Mouse (Mus musculus): ENCODE data around the gene Scaf1.

Gene Scaf1

GRCm38 (mm10) chr7:44983944-44984832, 32.0 kb downstream of the Scaf1 start:
- DNase-seq: no peak

GRCm38 (mm10) chr7:44983085-44983484, 33.1 kb downstream of the Scaf1 start:
- peak; percentile 84 for DNase-seq

DNA sequence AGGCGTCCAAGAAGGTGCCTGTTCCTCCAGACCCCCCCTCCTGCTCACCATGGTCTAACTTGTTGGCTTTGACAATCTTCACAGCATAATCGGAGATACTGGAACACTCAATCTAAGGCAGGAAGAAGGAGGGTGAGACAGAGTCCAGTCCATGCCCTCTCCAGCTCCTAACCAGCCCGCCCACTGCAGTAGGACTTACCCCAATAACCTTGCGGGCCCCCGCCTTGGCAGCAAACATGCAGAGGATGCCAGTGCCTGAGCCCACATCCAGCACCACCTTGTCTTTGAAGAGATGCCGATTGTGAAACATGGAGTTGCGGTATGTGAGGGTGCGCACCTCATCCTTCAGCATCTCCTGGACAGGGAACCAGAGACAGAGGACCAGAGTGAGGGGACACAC, 34.6 kb downstream of the Scaf1 start:
- DNase-seq: no peak

GRCm38 (mm10) chr7:44978300-44978699, 37.9 kb downstream of the Scaf1 start:
- no peak for DNase-seq

- DNase-seq: no peak
Measured at GRCm38 (mm10) chr7:44975117-44975419, 41.1 kb downstream of the Scaf1 start.

DNA sequence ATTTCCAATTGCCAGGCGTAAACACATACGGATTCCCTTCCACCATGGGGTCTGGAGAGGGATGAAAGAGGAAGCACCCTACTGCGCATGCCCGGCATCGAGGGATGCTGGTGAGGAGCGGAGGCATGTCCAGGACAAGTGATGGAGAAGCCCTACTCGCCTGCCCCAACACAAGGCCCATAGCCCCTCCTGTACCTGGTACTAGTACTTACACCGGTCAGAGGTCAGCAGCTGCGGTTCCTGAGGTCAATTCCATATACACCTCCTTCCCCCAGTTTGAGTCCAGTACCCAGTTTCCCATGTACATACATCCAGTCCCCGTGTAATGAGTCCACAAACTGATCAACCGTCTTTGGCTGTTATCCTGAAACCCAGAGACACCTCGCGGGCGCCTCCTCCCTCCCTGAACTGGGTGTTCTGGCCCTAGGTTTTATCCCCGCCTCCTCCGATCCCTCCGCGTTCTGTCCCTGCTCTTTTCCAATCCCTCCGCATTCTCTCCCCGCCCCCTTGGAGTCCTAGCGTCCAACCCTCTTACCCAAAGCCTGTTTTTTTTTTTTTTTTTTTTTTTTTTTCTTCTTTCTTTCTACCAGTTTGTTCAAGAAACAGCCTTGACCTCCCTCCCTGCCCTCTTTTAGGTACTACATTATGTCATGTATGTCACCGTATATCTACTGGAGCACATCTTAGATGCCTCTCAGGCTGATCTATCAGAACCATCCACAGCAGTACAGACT, 41.6 kb downstream of the Scaf1 start, which contains the start of gene Cpt1c:
TSS of gene Cpt1c (minus strand) at position 469 of the 734 bp plus-strand sequence.
- DNase-seq: peak; percentile 94

DNA sequence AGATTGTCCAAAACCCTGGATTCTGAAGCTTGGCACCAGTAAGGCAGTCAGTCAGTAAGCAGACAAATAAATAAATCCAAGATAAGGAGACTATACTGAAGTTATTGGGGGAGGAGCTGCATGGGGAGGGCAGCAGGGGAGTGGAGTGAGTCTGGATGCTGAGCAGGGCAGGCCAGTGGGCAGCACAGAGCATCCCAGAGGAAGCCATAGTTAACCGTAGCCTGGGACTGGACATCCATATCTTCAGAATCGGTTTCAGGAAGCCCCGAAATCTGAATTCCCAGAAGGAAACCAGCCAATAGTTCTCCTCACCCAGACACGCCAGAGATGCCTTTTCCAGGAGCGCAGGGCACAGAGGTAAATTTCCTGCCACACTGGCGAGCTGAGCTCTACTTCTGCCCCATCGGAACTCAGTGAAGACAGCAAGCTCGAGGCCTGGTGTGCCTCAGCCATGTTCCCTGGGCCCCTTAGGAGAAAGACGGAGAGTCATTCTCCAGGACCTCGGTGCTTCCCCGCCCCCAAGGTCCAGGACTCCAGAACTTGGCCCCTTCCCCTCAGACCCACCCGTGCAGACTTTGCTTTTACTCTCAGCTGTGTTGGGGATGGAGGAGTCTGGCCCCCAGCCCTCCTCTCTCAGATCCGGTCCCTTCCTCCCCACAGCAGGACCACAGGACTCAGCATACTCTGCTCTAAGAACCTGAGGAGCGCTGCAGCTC, 42.6 kb downstream of the Scaf1 start:
- no peak for DNase-seq

- DNase-seq: no peak
Measured at GRCm38 (mm10) chr7:44971142-44971541, 45.0 kb downstream of the Scaf1 start.

DNA sequence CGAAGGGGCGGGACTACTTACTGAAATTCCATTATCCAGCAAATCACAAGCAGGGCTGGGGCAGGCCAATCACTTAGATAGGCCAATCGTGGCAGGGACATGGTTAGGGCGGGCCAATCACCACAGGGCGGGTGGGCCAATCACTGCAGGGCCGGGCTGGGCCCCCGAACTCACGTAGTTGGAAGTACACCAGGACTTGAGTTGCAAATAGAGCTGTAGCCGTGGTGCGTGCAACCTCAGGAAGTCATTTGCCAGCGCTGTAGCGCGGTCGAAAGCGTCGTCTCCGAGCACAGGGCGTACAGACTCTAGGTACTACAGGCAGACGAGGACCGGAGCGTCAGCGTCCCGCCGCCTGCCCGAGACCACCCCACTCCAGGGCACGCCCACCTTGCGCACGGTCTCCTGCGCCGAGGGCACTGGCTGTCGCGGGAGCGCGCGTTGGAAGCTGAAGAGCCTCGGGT, 45.9 kb downstream of the Scaf1 start:
- DNase-seq: peak; percentile 93

- DNase-seq: no peak
Measured at GRCm38 (mm10) chr7:44966638-44967037, 49.5 kb downstream of the Scaf1 start.

DNA sequence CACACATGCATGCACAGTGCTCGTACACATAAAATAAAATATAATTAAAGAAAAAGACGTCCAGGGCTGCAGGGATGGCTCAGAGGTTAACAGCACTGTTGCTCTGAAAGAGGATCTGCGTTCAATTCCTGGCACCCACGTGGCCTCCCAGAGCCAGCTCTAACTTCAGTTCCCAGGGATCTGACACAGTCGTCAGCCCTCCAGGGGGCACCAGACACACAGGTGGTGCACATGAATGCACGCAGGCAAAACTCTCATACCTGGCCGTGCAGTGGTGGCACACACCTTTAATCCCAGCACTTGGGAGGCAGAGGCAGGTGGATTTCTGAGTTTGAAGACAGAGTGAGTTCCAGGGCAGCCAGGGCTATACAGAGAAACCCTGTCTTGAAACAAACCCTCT, 50.2 kb downstream of the Scaf1 start:
- no peak for DNase-seq

DNA sequence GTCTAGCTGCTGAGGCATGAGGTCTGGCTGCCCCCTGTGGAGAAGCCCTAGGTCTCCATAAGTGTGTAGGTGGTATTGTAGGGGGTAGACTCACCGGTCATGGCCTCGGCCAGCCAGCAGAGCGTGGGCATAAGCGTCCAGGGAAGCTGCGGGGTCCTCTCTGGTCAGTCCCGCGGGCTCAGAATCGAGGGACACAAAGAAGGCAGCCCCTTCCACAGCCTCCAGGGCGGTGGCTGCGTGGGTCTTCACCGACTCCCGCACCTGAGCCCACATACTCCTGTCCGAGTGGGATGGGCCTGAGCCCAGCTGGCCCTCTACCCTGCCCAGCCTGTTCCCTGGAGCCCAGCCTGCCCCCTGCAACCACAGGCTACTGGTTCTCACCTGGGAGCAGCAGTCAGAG, 51.2 kb downstream of the Scaf1 start:
- DNase-seq: no peak

DNA sequence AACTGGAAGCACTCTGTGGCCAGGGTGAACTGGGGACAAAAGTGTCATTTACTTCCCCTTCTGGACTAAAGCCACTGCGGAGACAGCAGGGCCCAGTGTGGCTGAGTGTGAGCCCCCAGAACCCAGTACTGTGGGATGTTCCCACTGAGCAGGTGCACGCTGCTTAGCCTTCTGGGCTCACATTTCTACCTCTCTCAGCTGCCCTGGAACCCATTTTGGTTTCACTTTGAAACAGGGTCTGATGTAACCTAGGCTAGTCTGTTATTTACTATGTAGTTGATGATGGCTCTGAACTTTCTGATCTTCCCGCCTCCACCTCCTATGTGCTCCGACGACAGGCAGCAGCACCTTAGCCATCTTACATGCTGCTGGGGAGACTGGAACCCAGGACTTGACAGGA, 53.3 kb downstream of the Scaf1 start:
- no peak for DNase-seq

DNA sequence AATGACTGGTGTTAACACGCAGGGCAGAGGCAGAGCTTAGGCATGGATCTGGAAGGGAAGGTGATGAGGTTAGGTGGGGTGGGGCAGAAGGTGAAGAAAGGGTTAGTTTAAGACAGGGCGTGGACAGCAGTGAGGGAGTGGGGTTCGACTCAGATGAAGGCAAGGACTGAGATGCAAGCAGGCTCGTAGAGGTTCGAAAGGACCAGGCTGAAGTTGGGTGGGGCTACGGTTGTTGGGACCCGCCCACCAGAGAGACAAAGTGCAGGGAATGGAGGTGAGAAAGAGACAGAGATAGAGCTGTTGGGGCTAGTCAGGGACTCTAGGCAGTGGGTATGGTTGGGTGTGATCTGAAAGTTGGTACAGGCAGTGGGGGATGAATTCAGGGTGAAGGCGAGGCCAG, 53.8 kb downstream of the Scaf1 start:
- no peak for DNase-seq

DNA sequence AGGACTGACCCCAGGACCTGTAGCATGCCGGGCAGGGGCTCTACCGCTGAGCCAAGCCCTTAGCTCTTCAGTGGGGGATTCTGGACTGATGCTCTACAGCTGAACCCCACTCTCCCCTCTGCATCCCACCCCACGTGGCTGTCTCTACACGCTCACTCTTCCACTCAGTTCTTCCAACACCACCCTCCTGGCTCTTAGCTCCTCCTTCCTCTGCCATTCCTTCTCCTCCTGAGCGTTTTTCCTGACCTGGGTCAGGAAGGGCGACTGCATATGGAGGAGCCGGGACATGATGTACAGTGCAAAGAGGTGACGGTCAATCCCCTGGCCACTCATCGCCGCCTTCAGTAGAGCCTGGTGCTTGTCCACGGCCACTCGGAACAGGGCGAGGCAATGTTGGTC, 55.7 kb downstream of the Scaf1 start:
- DNase-seq: no peak

DNA sequence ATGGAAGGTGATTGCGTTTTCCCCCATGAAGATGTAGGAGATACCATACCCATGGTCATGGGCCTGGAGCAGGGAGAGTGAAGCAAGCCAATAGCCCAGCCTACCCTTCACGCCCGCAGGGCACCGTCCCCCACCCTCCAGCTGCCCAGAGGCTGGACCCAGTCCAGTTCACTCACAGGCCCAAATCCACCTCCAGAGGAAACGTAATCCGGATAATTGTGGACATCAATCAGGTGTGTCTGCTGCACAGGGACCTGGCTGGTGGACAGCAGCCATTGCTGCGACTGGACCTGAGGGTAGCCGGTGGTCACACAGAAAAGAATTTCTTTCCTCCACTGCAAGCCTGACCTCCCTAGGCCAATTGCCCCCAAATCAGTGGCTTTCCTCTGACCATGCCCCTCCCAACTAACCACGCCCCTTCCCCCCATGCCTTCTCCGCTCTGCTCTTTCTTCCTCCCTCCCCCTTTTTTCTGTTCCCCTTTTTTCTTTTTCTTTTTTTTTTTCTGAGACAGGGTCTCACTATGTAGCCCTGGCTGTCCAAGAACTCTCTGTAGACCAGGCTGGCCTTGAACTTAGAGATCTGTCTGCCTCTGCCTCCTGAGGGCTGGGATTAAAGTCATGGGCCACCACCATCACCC, 56.2 kb downstream of the Scaf1 start:
- no peak for DNase-seq

- no peak for DNase-seq
Measured at GRCm38 (mm10) chr7:44959281-44959680, 56.9 kb downstream of the Scaf1 start.

GRCm38 (mm10) chr7:44958208-44958607, 58.0 kb downstream of the Scaf1 start:
- DNase-seq: peak; percentile 65

DNA sequence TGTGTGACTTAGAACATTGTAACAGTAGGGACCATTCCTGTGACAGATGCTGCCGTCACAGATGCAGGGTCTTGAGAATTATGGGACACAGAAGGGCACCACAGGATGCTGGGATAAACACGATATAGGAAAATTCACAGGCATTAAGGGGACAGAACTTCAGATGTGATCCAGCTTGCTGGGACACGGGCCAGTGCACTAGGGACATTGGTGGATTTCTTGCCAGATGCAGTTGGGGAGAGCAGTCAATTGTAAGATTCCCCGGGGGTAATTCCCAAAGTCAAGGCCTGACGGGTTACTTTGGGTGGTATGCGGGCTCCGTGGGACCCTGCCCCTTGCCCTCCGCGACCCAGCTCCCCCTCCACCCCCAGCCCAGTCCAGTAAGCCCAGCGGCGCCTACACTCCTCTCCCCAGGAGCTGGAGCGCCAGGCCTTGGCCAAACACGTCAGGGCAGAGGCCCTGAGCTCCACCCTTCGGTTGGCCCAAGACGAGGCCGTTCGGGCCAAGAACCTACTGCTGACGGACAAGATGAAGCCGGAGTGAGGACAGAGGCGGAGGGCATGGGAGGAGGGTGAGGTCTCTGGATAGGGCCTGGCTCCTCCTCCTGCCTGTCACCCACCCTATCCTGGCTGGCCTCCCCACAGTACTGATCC, 58.9 kb downstream of the Scaf1 start:
- no peak for DNase-seq

DNA sequence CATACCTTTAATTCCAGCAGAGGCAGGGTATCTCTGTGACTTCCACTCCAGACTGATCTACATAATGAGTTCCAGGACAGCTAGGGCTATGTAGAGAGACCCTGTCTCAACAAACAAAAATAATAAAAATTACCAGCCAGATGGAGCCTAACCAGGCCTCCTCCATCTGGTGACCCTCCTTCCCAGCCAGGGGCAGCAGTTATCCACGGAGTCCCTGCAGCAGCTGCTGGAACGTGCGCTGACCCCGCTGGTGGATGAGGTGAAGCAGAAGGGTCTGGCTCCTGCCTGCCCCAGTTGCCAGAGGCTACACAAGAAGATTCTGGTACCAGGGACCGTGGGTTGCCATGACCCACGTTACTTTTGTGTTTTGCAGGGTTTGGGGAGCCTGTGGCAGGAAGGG, 59.9 kb downstream of the Scaf1 start:
- no peak for DNase-seq

DNA sequence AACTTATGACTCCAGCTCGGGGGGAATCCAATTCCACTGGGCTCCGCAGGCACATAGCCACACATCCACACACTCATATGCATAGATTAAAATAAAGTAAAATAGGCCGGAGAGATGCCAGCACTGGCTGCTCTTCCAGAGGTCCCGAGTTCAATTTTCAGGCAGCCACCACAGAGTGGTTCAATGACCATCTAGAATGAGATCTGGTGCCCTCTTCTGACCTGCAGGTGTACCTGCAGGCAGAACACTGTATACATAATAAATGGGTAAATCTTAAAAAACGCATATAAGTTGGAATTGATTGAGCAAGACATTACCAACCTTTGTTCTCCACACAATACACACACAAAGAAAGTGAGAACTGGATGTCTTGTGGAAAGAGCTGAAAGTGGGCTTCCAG, 60.5 kb downstream of the Scaf1 start:
- peak; percentile 43 for DNase-seq

DNA sequence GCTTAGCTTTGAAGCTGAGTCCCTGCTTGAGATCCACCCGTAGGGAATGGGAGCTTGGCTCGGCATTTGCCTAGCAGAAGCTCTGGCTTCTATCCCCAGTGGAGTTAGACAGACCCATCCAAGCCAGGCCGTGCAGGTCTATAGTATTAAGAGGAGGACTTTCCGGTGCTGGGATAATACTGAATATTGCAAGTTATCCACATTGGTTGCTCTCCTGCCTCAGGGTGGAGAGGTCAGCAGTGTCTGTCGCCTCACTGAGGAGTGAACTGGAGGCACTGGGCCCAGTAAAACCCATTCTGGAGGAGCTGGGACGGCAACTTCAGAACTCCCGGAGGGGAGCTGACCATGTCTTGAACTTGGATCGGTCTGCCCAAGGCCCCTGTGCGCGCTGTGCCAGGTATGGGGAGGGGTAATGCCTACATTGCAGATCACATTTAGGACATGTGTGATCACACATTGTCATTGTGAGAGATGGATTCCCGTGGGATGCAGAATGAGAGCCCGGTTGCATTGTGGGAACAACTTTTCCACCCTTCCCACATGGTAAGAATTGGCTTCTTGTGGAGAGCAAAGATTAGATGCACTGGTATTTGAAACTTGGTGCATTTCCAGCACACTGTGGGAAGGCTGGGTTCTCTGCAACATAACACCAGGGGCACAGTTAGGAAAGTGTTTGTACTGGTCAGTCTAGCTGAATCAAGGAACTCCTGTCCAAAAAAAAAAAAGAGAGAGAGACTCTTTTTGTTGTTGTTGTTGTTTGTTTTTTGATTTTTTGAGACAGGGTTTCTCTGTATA, 61.9 kb downstream of the Scaf1 start:
- DNase-seq: no peak

Measured in retina, postnatal 1 day (tissue).